Mouse (Mus musculus) erythroblast, embryonic 14.5 days (primary cell): ENCODE measurements around the gene Magt1. TPM values are rescaled to one million over a fixed set of nuclear protein-coding genes. Genes with fewer than 3 reads are reported as not detected.
A peak's percentile ranks its signal among the peaks of the same experiment; 100 is the strongest.
"Not testable (repeated sequence)": the region's sequence is repeated elsewhere in the genome, so short reads cannot be mapped to it uniquely, and the experiment has no call there.

Experiments
- H3K27me3 ChIP-seq: 2 replicates; pipeline ENCODE4 v1.6.1; 2012; ENCODE audit warnings: inconsistent platforms; ENCODE audit not compliant: control insufficient read depth
- H3K36me3 ChIP-seq: 2 replicates; pipeline ENCODE4 v1.6.1; 2012; ENCODE audit warnings: mild to moderate bottlenecking, inconsistent platforms; ENCODE audit not compliant: control insufficient read depth
- H3K4me1 ChIP-seq: 2 replicates; pipeline ENCODE4 v1.6.1; 2012; ENCODE audit warnings: inconsistent platforms; ENCODE audit not compliant: control insufficient read depth
- H3K4me3 ChIP-seq: replicated peaks from 2 replicates; pipeline ENCODE3; 2012; ENCODE audit warnings: moderate library complexity, mild to moderate bottlenecking, inconsistent platforms
- H3K9me3 ChIP-seq: 2 replicates; pipeline ENCODE4 v1.6.1; 2012; ENCODE audit warnings: low read length, inconsistent platforms, mixed read lengths; ENCODE audit not compliant: control insufficient read depth
- GATA1 ChIP-seq: IDR thresholded peaks from 2 replicates; pipeline ENCODE4 v1.6.1; 2012; ENCODE audit warnings: low read length, inconsistent platforms, mixed read lengths
- TAL1 ChIP-seq: IDR thresholded peaks from 3 replicates; pipeline ENCODE4 v1.6.1; 2012; ENCODE audit warnings: low read length, inconsistent platforms, mixed read lengths
- polyA plus RNA-seq: library from polyadenylated mRNA; stranded (reverse); fragments of >175 nt; gene quantifications from 2 replicates; pipeline ENCODE4 v1.2.3, GENCODE M21; 2012

Gene Magt1
- polyA plus RNA-seq, 1 experiment, result 0.19 TPM

DNA sequence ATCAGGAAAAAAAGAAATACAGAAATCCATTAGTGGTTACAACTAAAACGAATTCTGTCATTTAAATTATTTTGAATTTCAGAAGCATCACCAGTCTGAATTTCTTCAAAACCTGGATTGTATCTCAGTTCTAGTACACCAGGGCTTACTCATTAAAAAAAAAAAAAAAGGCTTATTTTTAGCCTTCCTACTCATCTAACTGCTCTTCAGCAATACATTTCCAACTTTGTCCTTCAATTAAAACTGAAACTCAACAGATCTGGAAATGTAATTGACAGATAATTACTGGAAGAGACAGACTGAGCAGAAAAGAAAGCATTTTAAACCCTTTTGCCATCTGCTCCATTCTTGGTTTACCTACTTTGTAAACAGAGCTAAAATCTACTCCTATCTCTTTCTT is 10.1 kb downstream of the Magt1 start:
- no peaks in the 10 kb centered on the region for H3K27me3 ChIP-seq
- no peaks in the 10 kb centered on the region for H3K9me3 ChIP-seq
- no peak for TF ChIP-seq GATA1
- no peak for TF ChIP-seq TAL1
- H3K36me3 ChIP-seq, result peaks cover 24% of the 10 kb centered on the region
- H3K4me3 ChIP-seq, result no peak overlapping the region
- peaks cover 8% of the 10 kb centered on the region for H3K4me1 ChIP-seq

DNA sequence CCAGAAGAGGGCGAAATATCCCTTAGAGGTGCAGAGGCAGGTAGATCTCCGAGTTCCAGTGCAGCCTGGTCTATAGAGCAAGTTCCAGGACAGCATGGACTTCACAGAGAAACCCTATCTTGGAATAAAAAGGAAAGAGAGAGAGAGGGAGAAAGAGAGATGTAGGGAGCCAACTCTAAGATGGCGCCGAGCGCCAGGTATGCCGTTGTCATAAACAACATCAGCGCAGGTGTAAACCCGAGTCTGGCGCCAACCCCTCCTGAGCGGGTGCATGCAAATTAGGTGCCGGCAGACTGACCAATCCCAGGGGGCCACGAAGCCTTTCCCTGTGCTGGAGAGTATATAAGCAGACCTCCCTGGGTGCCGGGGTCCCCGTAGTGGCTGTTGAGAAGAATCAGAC is 54.6 kb downstream of the Magt1 start:
- H3K9me3 ChIP-seq, H3K4me3 ChIP-seq, H3K4me1 ChIP-seq, H3K36me3 ChIP-seq, H3K27me3 ChIP-seq: not testable (repeated sequence)

- Histone ChIP-seq H3K4me3 (no peak overlapping the region), H3K4me1 (no peaks in the 10 kb centered on the region), H3K27me3 (no peaks in the 10 kb centered on the region; the same call in 1 of the 2 replicates), H3K9me3 (no peaks in the 10 kb centered on the region), H3K36me3 (no peaks in the 10 kb centered on the region)
- TF ChIP-seq GATA1 (no peak), TAL1 (no peak)
Observed at GRCm38 (mm10) chrX:105953999-105954398, 57.7 kb downstream of the Magt1 start.

GRCm38 (mm10) chrX:105946357-105946756 is 65.3 kb downstream of the Magt1 start:
- Histone ChIP-seq H3K9me3 (no peaks in the 10 kb centered on the region), H3K36me3 (no peaks in the 10 kb centered on the region), H3K4me3 (no peak overlapping the region), H3K4me1 (no peaks in the 10 kb centered on the region), H3K27me3 (no peaks in the 10 kb centered on the region)
- TF ChIP-seq GATA1, result no peak
- no peak for TF ChIP-seq TAL1

DNA sequence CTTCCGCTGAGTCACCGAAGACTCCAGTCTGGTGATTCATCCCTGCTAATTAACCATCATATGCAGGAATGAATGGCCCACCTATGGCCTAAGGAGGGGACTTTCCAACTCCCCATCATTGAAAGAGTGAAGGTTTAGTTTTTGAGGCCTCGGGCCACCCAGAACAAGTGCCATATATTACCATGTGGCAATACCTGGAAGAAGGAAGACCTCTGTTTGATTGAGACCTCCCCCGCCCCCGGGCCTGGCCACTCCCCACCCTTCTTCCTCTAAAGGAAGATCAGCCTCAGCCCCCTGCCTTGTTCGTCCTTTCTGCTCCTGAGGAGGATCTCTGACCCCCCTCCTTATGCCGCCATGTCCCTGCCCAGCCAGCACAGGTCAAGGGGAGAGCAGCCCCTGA is 72.5 kb downstream of the Magt1 start:
- no peaks in the 10 kb centered on the region for H3K4me1 ChIP-seq
- H3K36me3 ChIP-seq, result no peaks in the 10 kb centered on the region
- no peak for TF ChIP-seq GATA1
- no peak for TF ChIP-seq TAL1
- H3K27me3 ChIP-seq, result no peaks in the 10 kb centered on the region
- no peak overlapping the region for H3K4me3 ChIP-seq
- no peaks in the 10 kb centered on the region for H3K9me3 ChIP-seq

GRCm38 (mm10) chrX:105937736-105938135 is 74.0 kb downstream of the Magt1 start:
- Histone ChIP-seq H3K9me3 (no peaks in the 10 kb centered on the region), H3K36me3 (no peaks in the 10 kb centered on the region), H3K4me1 (no peaks in the 10 kb centered on the region), H3K4me3 (no peak overlapping the region), H3K27me3 (no peaks in the 10 kb centered on the region)
- no peak for TF ChIP-seq GATA1
- TF ChIP-seq TAL1, result no peak

DNA sequence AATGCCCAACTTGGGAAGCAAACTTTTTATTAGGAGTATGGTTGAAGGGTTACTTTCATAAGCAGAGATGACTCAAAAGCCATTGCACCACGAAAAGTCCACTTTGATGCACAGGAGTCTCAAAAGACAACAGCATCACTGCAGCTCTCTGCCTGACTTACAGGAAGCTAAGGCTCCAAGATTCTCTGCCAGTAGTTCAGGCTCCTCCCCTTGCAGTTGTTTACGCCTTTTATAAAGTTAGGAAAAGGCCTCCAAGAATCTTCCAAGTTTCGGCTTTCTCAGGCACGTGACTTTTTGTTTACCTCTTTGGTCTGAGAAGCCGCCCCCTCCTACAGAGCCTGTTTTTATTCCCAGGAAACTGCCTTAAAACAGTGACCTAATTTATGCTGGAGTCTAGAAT is 77.4 kb downstream of the Magt1 start:
- Histone ChIP-seq H3K36me3 (no peaks in the 10 kb centered on the region), H3K4me1 (peaks cover 3% of the 10 kb centered on the region), H3K4me3 (no peak overlapping the region), H3K9me3 (no peaks in the 10 kb centered on the region), H3K27me3 (peaks cover 3% of the 10 kb centered on the region; the same call in 1 of the 2 replicates)
- TF ChIP-seq GATA1 (no peak), TAL1 (no peak)

DNA sequence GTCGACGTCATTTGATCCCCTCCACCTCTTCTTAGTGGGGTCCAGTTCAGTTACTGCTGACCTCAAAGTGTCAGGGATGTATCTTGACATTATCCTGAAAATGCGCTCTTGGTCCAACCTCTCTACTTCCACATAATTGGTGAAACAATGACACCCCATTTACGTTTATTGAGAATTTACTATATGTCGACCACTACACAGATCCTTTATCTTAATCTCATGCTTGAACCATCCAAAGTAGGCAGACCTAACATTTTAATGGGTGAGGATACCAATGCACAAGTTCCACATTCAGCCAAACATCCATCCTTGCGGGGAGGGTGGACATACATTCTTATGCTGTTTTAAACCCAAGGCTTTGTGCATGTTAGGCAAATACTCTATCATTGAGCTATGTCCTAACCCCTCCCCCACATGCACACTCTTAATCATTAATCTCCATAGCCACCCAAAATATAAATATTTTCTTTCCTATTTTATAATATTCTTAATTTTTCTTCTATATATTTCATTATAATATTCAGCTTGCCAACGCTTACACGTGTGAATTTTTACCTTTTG is 82.1 kb downstream of the Magt1 start:
- peaks cover 23% of the 10 kb centered on the region for H3K4me1 ChIP-seq
- H3K36me3 ChIP-seq, result peaks cover 4% of the 10 kb centered on the region
- peaks cover 3% of the 10 kb centered on the region; the same call in 1 of the 2 replicates for H3K27me3 ChIP-seq
- TF ChIP-seq TAL1 (no peak), GATA1 (no peak)
- peak overlapping the region; percentile 91 for H3K4me3 ChIP-seq
- peaks cover 10% of the 10 kb centered on the region for H3K9me3 ChIP-seq

- peak within 1 kb of the TSS; percentile 91 for H3K4me3 ChIP-seq
- peaks cover 10% of the 10 kb centered on the region for H3K9me3 ChIP-seq
- TF ChIP-seq GATA1, result no peak
- no peak for TF ChIP-seq TAL1
- peaks cover 23% of the 10 kb centered on the region for H3K4me1 ChIP-seq
- H3K27me3 ChIP-seq, result peaks cover 3% of the 10 kb centered on the region; the same call in 1 of the 2 replicates
- H3K36me3 ChIP-seq, result peaks cover 4% of the 10 kb centered on the region
Observed at GRCm38 (mm10) chrX:105928861-105929477, 82.7 kb downstream of the Magt1 start, which contains the start of gene Atrx. Gene Atrx, minus strand, starts transcription at chrX:105929403.
